Mouse (Mus musculus) layer of hippocampus, postnatal 14 days (tissue): Measurements from ENCODE around the gene Methig1. TPM values are rescaled to one million over a fixed set of nuclear protein-coding genes. Genes with fewer than 3 reads are reported as not detected.
"Not testable (repeated sequence)": the region's sequence is repeated elsewhere in the genome, so short reads cannot be mapped to it uniquely, and the experiment has no call there.

Experiments used
- DNase-seq, 2 experiments: peaks; one replicate each; pipeline ENCODE4 v3.0.0; 2021 to 2022; ENCODE audit warnings: low spot score in 2 of 2, mixed read lengths in 1 of 2
- total RNA-seq, 2 experiments: library from RNA; stranded (reverse); gene quantifications; 2 replicates each; pipeline ENCODE4 v1.2.3; 2021

Methig1 gene
- total RNA-seq, 2 experiments from 2014 or later: not detected

DNA sequence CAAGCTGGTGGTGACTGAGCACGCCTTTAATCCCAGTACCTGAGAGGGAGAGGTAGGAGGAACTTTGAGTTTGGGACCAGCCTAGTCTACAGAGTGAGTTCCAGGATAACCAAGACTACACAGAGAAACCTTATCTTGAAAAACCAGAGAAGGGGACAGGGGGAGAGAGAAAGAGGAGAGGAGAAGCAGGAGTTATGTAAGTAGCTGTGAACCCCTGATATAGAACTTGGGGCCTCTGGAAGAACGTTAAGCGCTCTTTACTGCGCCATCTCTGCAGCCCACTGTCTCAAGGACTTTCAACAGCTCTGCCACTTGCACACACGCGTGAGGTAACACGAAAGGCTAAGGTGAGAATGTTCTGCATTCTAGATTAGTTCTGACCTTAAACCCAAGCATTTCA lies 38.6 kb downstream of the Methig1 start:
- DNase-seq: no peak

DNA sequence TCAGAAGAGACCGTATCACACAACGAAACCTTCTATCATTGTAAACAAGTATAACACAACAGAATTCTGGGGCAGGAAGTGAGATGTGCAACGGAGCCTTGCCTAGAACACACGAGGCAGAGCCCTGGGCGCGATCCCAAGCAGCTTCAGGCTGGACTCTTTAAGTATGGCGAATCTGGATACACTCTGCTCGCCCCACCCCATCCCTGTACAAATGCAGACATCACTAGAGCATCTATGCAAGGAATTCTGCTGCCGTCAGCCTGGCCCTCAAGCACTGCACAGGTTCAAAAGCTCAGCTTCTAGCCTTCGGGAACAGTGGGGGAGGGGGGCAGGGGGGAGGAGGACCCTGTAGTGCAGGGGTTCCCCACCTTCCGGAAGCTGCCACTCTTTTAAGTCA lies 40.1 kb downstream of the Methig1 start:
- DNase-seq: no peak

DNA sequence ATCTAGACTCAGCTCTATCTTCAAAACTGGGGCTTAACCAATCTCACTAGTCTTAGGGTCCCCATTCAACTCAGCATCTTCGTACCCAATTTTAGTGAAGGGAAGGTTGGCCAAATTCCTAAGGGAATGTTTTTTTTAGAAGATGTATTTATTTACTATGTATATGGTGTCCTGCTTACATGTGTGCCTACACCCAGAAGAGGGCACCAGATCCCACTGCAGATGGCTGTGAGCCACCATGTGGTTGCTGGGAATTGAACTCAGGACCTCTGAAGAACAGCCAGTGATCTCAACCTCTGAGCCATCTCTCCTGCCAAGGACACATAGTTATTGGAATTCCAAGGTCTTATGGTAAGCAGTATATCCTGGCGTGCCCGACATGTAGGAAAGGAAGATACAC lies 42.6 kb downstream of the Methig1 start:
- no peak for DNase-seq

DNA sequence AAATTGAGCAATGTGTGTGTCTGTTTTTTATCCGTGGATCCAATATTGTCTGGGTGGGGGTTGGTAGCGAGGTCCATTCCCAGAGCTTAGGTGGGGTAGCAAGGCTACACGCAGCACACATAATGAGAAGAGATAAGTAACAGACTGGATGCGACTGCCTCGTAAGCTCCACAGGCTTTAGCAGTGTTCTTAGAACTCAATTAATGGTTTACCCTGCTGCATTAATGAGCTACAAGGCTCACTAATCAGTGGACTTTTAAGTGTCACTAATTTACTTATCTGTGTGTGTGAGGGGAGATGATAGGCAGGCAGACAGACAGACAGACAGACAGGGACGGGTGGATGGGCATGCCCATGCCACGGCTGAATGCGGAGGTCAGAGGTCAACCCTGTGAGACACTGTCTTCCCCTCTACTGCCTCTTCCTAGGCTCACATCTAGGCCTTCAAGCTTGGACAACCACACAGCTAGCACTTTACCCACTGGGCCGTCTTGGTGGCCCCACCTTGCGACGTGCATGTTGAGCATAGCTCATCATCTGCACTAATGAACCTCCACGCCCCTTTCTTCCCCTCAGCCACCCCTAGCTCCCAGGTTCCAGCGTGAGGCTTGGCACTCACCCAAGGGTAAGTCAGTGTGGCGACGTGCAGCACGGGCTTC lies 47.8 kb downstream of the Methig1 start:
- no peak for DNase-seq

DNA sequence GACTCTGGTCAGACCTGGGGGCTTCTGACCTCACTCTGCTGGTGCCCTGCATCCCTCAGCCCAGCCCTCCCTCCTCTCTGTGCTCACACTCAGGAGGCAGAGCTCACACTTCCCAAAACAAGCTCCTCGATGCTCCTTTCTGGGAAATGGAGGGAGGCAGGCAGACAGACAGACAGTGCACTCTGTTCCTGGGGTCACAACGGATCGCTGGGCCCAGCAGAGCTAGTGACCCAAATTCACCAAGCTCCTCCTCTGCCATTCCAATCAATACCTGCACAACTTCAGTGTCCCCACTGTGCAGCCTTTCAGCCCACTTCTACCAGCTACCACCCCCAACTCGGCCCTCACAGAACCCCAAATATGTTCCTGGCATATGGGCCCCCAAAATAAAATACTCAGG lies 48.9 kb downstream of the Methig1 start:
- DNase-seq: no peak

DNA sequence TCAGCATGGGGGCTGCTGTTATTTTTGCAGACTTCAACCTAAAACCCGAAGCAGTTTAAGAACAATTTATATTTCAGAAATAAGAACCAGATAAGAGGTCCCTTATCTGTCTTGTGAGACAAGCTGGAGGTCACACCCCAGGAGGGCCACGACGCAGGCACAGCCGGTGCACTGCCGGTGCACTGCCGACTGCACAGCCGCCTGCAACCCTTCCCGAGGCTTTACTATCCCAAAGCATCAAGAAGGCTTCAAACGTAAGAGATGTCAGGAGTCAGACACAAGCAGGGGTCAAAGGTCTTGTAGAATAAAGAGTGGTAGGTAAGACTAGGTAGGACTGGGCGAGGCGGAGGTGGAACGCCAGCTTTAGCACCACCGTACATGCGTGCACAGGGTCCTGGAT lies 49.4 kb downstream of the Methig1 start:
- DNase-seq: no peak

DNA sequence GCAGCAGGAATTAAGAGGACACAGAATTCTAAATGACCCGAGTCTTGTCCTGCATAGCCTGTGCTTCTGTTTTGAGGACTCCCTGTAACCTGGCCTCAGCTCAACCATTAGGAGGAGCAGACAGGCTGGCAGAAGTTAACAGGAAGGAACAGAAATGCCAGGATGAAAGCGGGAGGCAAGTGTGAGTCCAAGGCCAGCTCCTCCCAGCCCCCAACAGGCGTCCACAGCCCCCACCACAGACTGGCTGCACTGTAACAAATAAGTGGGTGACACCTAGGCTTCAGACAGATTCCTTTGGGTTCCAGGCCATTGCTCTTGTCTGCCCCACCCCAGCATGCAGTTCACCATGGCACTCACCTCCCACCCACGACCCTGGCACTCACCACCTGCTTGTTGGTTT lies 49.8 kb downstream of the Methig1 start:
- DNase-seq: no peak

DNA sequence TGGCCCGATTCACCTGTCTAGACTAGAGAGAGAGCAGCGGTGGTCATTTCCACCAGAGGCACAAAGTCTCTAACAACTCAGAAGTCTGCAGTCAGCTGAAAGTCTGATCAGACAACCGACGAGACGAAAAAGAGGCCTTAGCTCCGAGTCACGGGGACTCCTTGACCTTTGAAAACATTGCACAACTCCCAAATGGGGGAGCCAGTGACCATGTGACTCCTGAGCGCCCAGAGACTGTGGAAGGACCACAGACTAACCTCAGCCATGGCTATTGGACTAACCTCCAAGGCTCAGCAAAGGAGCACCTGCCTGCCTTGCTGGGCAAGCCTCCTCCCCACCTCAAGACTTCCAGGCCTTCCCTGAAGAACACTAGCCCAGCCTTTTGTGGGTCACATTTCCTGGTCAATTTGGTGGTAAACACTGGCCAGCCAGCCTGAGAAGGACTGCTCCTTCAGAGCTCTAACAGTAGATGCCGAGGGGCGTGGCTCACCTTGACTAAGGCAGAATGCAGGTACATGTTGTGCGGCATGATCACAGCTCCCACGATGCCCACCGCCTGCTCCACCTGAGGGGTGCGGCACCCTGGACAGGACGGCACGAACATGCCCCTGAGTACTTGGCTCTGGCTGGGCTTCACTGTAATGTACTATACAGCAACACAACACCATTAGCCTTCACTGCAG lies 50.5 kb downstream of the Methig1 start:
- DNase-seq: no peak

DNA sequence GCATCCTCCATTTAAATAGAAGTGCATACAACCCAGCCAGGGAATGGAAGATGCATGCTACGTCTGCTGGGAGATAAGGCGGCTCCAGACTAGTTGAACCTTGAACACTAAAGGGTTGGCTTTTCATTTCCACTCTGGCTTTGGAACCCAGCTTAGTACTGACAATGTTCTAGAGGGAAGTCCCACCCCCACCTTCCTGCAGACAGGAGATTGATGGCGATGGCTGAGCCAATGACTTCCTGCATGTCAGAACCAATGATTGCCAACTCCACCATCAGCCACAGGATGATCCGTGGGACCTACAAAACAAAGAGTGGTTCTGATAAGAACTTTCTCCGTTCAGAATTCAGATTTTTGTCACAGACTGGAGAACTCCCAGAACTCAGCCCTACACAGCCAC lies 53.1 kb downstream of the Methig1 start:
- DNase-seq: no peak

DNA sequence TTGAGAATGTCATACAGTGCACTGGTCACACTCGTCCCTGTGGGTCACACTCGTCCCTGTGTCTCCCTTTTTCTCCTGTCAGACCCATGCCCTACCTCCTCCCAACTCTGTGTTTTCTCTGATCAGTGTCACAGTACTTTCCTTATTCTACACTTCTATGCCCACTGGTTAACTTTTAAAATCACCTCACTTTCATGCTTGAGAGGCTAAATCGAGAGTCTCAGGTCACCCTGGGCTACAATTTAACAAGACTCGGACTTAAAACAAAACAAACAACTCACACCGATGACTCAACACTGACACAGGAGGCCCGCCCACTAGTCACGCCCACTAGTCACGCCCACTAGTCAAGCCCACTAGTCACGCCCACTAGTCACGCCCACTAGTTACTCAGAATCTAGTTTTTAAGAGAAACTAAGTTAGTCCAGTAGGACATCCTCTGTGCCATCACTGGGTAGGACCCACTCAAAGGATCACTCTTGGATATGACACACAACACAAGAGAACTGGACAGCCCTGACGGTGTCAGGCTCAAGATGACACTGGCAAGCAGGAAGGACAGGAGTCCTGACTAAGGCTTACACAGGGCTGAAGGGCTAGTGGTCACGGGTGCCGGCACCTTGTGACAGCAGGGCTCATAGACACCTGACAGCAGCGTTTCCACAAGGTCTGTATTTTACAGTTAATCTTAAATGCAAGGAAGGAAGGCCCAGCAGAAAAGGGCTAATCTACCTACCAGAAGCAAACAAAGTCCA lies 58.1 kb downstream of the Methig1 start:
- no peak for DNase-seq

DNA sequence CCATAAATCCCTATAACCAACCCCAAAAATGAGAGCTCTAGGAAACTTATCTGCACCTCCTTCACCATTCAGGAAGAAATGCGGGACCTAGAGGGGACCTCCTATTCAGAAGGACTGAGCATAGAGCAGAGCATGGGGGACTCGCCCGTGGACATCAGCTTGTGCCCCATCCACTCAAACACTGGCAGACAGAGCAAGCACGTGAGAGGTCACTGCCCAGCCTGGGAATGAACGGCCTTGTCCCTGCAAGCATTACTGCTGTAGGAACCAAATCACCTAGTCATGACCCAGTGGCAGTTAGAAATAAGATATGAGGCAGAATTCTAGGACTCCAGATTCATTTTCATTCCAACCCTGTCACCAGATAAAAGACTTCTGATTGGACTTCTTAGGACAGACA lies 58.8 kb downstream of the Methig1 start:
- DNase-seq: no peak

DNA sequence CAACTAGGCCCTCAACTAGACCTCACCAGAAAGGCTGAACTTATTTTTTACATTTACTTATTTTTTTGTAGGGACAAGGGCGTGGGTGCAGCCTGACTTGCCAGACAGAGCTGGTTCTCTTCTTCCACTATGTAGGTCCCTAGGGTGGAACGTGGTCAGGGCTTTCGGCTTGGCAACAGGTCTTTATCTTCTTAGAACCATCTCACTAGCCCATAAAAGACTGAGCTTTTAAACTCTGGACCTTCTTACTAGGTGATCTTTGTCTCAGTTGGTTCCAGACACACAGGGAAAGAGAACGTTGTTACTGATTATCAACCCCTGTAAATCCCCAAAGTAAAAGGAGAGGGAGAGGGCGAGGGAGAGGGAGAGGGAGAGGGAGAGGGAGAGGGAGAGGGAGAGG lies 60.4 kb downstream of the Methig1 start:
- no peak for DNase-seq

DNA sequence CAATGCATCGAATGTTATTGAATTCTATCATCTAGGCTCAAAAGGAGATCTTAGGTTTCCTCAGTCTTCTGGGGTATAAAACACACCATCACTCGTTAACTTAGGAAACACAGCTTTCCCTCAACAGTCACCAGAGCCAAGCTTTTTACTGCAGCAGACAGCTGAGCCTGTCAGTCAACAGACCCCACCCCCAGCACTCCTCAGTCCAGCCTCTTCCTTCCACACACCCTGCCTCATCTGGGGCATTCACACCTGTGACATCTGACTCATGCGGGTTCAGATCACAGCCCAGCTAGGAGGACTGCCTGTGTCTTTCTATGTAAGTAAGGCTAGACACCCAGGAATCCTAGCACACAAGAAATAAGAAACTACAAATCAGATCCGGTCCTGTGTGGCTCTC lies 61.1 kb downstream of the Methig1 start:
- DNase-seq: no peak

DNA sequence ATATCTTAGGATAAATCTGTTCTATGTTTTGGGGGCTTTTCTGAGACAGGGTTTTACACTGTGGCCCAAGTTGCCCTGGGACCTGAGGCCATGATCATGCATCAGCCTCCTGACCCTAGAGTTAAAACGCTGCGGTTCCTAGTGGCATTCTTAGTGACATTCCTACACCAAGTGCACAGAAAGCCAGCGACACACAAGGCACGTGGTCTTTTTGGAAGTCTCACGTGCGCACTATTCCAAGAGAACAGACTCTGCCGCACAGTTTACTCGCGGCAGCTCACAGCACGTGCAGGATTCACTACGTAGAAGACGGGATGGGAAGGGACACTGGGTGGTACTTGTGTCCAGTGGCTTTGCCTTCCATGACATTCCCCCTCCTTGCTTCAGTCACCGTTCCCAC lies 62.0 kb downstream of the Methig1 start:
- DNase-seq: no peak

DNA sequence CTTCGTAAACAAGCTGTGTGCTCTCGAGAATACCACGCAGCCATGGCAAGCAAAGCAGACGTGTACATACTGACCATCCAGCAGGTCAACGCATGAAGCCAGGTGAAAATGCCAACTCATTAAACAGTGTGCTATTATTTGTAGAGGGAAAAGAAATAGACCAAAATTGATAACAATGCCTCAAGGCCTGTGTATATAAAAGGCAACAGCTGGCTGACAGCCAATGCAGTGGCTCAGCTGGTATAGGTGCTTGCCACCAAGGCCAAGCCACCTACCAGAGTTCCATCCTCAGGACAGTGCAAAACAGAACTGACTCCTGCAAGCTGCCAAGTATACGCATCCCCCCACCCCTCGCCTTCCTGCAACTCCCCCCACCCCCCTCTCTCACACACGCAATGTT lies 62.7 kb downstream of the Methig1 start:
- no peak for DNase-seq

DNA sequence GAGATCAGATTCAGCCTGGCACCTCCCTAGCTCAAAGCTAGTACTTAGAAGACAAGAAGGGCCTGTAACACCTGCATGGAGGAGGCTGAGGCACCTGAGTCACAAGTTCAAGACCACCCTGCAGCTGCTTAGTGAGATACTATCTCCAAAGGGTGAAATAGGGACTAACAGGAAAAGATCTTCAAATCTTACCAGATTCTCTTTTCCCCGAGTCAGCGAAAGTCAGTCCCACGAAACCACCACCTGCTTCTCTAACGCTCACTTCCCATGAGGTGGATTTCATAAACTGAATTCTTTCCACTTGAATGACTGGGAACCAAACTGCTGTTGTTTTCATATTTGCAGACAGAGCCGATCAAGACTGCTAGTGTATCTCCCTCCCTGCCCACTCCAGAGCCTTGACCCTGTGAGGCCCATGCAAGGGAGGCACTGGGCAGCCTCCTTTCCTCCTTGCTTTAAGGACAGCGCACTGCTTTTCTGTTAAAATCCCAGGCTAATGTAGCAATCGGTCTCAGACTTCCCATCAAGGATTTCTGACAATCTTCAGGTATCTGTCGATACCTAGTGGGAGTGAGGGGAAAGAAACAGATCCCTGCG lies 65.0 kb downstream of the Methig1 start:
- no peak for DNase-seq

DNA sequence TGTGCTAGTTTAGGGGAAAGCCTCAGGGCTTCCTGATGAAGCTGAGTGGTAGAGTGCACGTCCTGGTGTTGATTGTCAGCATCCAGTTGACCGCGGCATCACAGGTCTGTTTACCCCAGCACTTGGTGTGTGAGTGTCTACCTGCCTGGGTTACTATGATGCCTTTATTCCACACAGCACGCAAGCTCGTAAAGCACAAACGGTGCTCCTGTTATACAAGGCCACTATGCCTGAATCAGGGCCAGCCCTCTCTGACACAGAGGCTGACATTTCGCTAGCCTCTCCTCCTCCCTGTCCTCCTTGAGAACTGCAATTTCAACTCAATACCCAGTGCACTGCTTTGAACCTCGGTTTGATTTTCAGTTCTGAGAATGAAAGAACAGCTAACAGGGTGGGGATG lies 66.4 kb downstream of the Methig1 start:
- no peak for DNase-seq

DNA sequence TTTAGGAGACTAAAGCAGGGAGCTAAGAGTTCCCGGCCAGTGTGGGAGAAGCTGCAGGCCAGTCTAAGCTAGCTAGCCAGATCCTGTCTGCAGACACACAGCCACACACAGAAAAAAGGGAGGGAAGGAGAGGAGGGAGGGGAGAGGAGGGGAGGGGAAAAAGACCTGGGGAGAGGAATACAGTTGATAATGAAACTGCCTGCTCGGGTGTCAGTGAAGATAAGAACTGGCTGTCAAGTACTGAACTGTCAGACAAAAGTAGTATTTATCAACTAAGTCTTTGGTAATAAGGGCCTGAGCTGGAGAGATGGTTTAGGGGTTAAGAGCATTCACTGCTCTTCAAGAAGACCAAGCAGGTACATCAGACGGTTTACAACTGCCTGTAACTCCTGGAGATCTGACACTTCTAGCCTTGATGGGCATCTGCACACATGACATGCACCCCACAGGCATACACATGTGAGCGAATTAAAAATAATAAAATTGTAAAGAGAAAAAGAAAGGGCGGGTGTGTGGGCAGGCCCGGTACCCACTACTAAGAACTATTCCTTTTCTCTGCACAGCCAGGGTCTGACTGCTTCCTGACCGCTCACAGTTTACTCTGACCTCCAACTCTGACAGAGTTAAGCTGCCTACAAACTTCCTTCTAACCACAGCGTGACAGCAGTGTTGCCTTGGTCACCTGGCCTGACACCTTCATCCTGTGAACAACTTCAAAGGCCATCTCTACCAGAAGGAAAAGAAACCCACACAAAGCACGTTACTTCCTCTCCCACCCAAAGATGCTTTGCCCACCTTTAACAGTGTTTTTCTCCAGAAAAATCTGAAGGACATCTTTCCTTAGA lies 67.2 kb downstream of the Methig1 start:
- DNase-seq: no peak

DNA sequence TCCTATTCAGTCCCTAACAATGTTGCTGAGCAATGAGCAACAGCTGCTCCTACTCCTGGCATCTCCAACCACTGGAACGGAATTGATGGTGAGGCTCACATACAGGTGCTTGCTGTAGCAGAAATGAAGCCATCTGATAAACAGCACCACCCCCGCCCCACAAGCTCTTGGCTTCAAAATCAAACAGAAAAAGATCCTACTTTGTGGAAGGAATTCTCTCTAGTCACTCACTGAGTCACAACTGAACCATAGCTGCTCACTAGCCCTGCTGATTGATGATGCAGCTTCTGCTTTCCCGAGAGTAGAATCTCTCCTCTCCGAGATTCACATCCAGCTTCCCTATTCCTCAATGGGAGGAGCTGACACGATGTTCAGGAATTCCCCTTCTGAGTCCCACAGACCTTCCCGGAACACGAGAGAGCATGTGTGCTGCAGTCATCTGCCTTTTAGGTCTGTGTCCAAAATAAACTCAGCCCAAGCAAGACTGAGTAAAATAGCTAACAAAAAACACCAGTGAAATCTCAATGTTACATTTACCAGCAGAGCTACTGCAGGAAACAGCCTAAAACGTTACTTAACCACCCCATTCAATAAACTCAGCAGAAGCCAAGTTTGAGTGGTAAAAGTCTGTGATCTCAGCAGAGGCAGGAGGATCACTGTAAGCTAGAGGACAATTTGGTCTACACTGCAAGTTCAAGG lies 68.3 kb downstream of the Methig1 start:
- no peak for DNase-seq

DNA sequence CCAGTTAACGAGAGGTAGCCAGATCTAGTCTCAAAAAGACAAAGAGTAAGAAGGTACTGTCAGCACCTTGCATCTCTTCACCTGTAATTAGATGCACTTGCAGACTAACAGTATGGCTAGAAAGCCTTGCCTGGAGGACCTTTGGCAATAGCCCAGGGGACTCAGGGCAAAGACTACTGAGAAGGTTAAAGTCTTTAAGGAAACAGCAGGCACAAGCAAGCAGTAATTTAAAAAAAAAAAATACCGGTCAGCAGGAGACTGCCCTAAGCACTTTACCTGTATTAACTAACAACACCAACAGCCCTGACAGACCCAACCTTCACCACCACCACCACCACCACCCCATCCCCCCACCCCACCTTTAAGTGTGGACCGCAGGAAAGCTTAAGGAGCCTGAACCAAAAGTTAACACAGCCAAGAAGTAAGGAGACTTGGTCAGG lies 68.8 kb downstream of the Methig1 start, which contains the start of gene Gm5475:
Gene Gm5475 (plus strand): TSS at position 390 of the 440 bp plus-strand sequence.
- not testable (repeated sequence) for DNase-seq
